Mouse (Mus musculus): ENCODE results near the gene Zic2. TPM values are rescaled to one million over a fixed set of nuclear protein-coding genes. Genes with fewer than 3 reads are reported as not detected.
A peak's percentile ranks its signal among the peaks of the same experiment; 100 is the strongest.

The Zic2 gene
- total and polyA plus RNA-seq, 2 experiments, result not detected

GRCm38 (mm10) chr14:122482081-122483023 is 7.1 kb downstream of the Zic2 start:
- no peak overlapping the region for H3K9ac ChIP-seq (ENCODE audit: low read depth, low read length)
- 3% methylated on average over 38 of the region's 38 CpGs for WGBS
- DNase-seq (ENCODE audit: extremely low read depth, low read depth, low spot score), result no peak
- no peaks in the 10 kb centered on the region for H3K36me3 ChIP-seq (ENCODE audit: control insufficient read depth, insufficient read depth, low read length)
- H3K4me3 ChIP-seq (ENCODE audit: insufficient read depth, low read depth, low read length), result no peak overlapping the region
- no peak overlapping the region for H3K27ac ChIP-seq (replicated peaks; ENCODE audit: insufficient read depth, low read depth, low read length)
- H3K27me3 ChIP-seq (ENCODE audit: control insufficient read depth, insufficient read depth, low read length), result peaks cover 30% of the 10 kb centered on the region
- H3K79me2 ChIP-seq (ENCODE audit: control insufficient read depth, insufficient read depth, low read length), result no peaks in the 10 kb centered on the region
- no peak for TF ChIP-seq POLR2A (IDR thresholded peaks at IDR 0.05; ENCODE audit: extremely low read depth, insufficient read depth, low read length)
- no peak for TF ChIP-seq CTCF (IDR thresholded peaks at IDR 0.05; ENCODE audit: low read depth, low read length)
- H3K4me1 ChIP-seq (ENCODE audit: control insufficient read depth, insufficient read depth, low read length), result no peaks in the 10 kb centered on the region

- 11% methylated on average over 5 of the region's 5 CpGs for WGBS
- DNase-seq (ENCODE audit: extremely low read depth, low read depth, low spot score), result no peak
- H3K79me2 ChIP-seq (ENCODE audit: control insufficient read depth, insufficient read depth, low read length), result no peaks in the 10 kb centered on the region
- TF ChIP-seq POLR2A (IDR thresholded peaks at IDR 0.05; ENCODE audit: extremely low read depth, insufficient read depth, low read length) (no peak), CTCF (IDR thresholded peaks at IDR 0.05; ENCODE audit: low read depth, low read length) (no peak)
- no peak overlapping the region for H3K4me3 ChIP-seq (ENCODE audit: insufficient read depth, low read depth, low read length)
- no peak overlapping the region for H3K9ac ChIP-seq (ENCODE audit: low read depth, low read length)
- no peaks in the 10 kb centered on the region for H3K4me1 ChIP-seq (ENCODE audit: control insufficient read depth, insufficient read depth, low read length)
- no peak overlapping the region for H3K27ac ChIP-seq (replicated peaks; ENCODE audit: insufficient read depth, low read depth, low read length)
- H3K36me3 ChIP-seq (ENCODE audit: control insufficient read depth, insufficient read depth, low read length), result no peaks in the 10 kb centered on the region
- H3K27me3 ChIP-seq (ENCODE audit: control insufficient read depth, insufficient read depth, low read length), result peaks cover 33% of the 10 kb centered on the region
Measured at GRCm38 (mm10) chr14:122483024-122483385, 7.8 kb downstream of the Zic2 start.

- H3K27me3 ChIP-seq (ENCODE audit: control insufficient read depth, insufficient read depth, low read length), result peaks cover 27% of the 10 kb centered on the region
- DNase-seq (ENCODE audit: extremely low read depth, low read depth, low spot score), result no peak
- H3K4me1 ChIP-seq (ENCODE audit: control insufficient read depth, insufficient read depth, low read length), result no peaks in the 10 kb centered on the region
- 7% methylated on average over 18 of the region's 18 CpGs for WGBS
- no peak overlapping the region for H3K9ac ChIP-seq (ENCODE audit: low read depth, low read length)
- H3K4me3 ChIP-seq (ENCODE audit: insufficient read depth, low read depth, low read length), result no peak overlapping the region
- TF ChIP-seq POLR2A (IDR thresholded peaks at IDR 0.05; ENCODE audit: extremely low read depth, insufficient read depth, low read length), result no peak
- TF ChIP-seq CTCF (IDR thresholded peaks at IDR 0.05; ENCODE audit: low read depth, low read length), result no peak
- no peak overlapping the region for H3K27ac ChIP-seq (replicated peaks; ENCODE audit: insufficient read depth, low read depth, low read length)
- H3K79me2 ChIP-seq (ENCODE audit: control insufficient read depth, insufficient read depth, low read length), result no peaks in the 10 kb centered on the region
- H3K36me3 ChIP-seq (ENCODE audit: control insufficient read depth, insufficient read depth, low read length), result no peaks in the 10 kb centered on the region
Measured at GRCm38 (mm10) chr14:122483556-122484421, 8.6 kb downstream of the Zic2 start.

- H3K27ac ChIP-seq (replicated peaks; ENCODE audit: insufficient read depth, low read depth, low read length), result no peak overlapping the region
- H3K4me3 ChIP-seq (ENCODE audit: insufficient read depth, low read depth, low read length), result no peak overlapping the region
- no peak for TF ChIP-seq CTCF (IDR thresholded peaks at IDR 0.05; ENCODE audit: low read depth, low read length)
- no peak for TF ChIP-seq POLR2A (IDR thresholded peaks at IDR 0.05; ENCODE audit: extremely low read depth, insufficient read depth, low read length)
- no peaks in the 10 kb centered on the region for H3K79me2 ChIP-seq (ENCODE audit: control insufficient read depth, insufficient read depth, low read length)
- 11% methylated on average over 4 of the region's 4 CpGs for WGBS
- no peaks in the 10 kb centered on the region for H3K36me3 ChIP-seq (ENCODE audit: control insufficient read depth, insufficient read depth, low read length)
- H3K4me1 ChIP-seq (ENCODE audit: control insufficient read depth, insufficient read depth, low read length), result no peaks in the 10 kb centered on the region; the same call in 1 of the 2 replicates
- H3K27me3 ChIP-seq (ENCODE audit: control insufficient read depth, insufficient read depth, low read length), result peaks cover 26% of the 10 kb centered on the region; the same call in 1 of the 2 replicates
- DNase-seq (ENCODE audit: extremely low read depth, low read depth, low spot score), result no peak
- H3K9ac ChIP-seq (ENCODE audit: low read depth, low read length), result no peak overlapping the region
Measured at GRCm38 (mm10) chr14:122484458-122484843, 9.2 kb downstream of the Zic2 start.

- Histone ChIP-seq H3K79me2 (ENCODE audit: control insufficient read depth, insufficient read depth, low read length) (no peaks in the 10 kb centered on the region), H3K36me3 (ENCODE audit: control insufficient read depth, insufficient read depth, low read length) (no peaks in the 10 kb centered on the region), H3K4me3 (ENCODE audit: insufficient read depth, low read depth, low read length) (no peak overlapping the region), H3K9ac (ENCODE audit: low read depth, low read length) (no peak overlapping the region), H3K4me1 (ENCODE audit: control insufficient read depth, insufficient read depth, low read length) (no peaks in the 10 kb centered on the region; the same call in 1 of the 2 replicates), H3K27ac (replicated peaks; ENCODE audit: insufficient read depth, low read depth, low read length) (no peak overlapping the region), H3K27me3 (ENCODE audit: control insufficient read depth, insufficient read depth, low read length) (peaks cover 26% of the 10 kb centered on the region; the same call in 1 of the 2 replicates)
- no peak for TF ChIP-seq POLR2A (IDR thresholded peaks at IDR 0.05; ENCODE audit: extremely low read depth, insufficient read depth, low read length)
- no peak for TF ChIP-seq CTCF (IDR thresholded peaks at IDR 0.05; ENCODE audit: low read depth, low read length)
- 4% methylated on average over 24 of the region's 24 CpGs for WGBS
- DNase-seq (ENCODE audit: extremely low read depth, low read depth, low spot score), result peak; percentile 24
Measured at GRCm38 (mm10) chr14:122484844-122485551, 9.8 kb downstream of the Zic2 start.
